Mouse (Mus musculus) kidney, adult 2 months (tissue): ENCODE measurements at regions not wholly inside any gene's neighbourhood (a gene's known extent, or its start where the extent isn't known, plus 50 kb on each side); places are given as distances from the start of the nearest gene placed in this dataset.

Source experiments
- DNase-seq: peaks from one replicate; pipeline ENCODE4 v3.0.0; 2021
- H3K27ac ChIP-seq: fragments of 200-500 bp; 2 replicates; pipeline ENCODE4 v1.5.1; 2012; ENCODE audit warnings: low read depth, low read length, control low read depth, inconsistent platforms; ENCODE audit not compliant: insufficient read depth
- H3K27me3 ChIP-seq: fragments of 200-500 bp; replicated peaks from 2 replicates; pipeline ENCODE4 v1.6.1; 2012; ENCODE audit warnings: mild to moderate bottlenecking, moderate library complexity, low read length, inconsistent platforms; ENCODE audit not compliant: control insufficient read depth, insufficient read depth
- H3K36me3 ChIP-seq: fragments of 200-500 bp; 2 replicates; pipeline ENCODE4 v1.6.1; 2012; ENCODE audit warnings: mild to moderate bottlenecking, moderate library complexity, low read length, inconsistent platforms; ENCODE audit not compliant: control insufficient read depth, insufficient read depth
- H3K4me1 ChIP-seq: fragments of 200-500 bp; 2 replicates; pipeline ENCODE4 v1.6.1; 2011; ENCODE audit warnings: low read length; ENCODE audit not compliant: control insufficient read depth, insufficient read depth
- H3K4me3 ChIP-seq: fragments of 200-500 bp; 2 replicates; pipeline ENCODE4 v1.5.1; 2011; ENCODE audit warnings: mild to moderate bottlenecking, low read depth, low read length, control low read depth; ENCODE audit not compliant: insufficient read depth
- CTCF ChIP-seq: fragments of 200-500 bp; conservative IDR thresholded peaks from 2 replicates; pipeline ENCODE4 v1.5.1; 2011; ENCODE audit warnings: low read depth, mild to moderate bottlenecking, control low read depth, low read length, moderate library complexity, mixed read lengths; ENCODE audit not compliant: insufficient read depth, insufficient read length
- POLR2A ChIP-seq: fragments of 200-500 bp; IDR thresholded peaks from one replicate; pipeline ENCODE4 v1.6.1; 2011; ENCODE audit warnings: low read depth, low read length, control low read depth
- WGBS: fragments of 180-500 bp; shearing (Covaris S2); methylation state at CpG from one replicate; pipeline ENCODE4 v1.1.7; 2018; 5-methylcytosine and 5-hydroxymethylcytosine counted together

DNA sequence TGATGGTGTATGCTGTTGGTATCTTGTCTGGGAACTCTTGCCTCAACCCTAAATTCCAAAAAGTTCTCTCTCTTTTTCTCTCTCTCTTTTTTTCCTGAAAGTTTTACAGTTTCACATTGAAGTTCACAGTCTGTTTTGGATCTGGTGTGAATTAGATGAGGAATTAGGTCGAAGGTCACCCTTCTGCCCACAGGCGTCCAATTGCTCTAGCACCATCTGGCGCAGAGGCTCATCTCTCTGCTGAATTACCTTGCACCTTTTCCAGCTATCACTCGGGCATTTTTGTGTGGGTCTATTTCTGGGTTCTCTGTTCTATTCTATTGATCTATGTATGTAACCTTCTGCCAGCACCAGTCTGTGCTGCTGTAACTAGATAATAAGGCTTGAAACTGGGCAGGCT is 81.8 kb upstream of the Mef2a start:
- DNase-seq, result peak; percentile 20

DNA sequence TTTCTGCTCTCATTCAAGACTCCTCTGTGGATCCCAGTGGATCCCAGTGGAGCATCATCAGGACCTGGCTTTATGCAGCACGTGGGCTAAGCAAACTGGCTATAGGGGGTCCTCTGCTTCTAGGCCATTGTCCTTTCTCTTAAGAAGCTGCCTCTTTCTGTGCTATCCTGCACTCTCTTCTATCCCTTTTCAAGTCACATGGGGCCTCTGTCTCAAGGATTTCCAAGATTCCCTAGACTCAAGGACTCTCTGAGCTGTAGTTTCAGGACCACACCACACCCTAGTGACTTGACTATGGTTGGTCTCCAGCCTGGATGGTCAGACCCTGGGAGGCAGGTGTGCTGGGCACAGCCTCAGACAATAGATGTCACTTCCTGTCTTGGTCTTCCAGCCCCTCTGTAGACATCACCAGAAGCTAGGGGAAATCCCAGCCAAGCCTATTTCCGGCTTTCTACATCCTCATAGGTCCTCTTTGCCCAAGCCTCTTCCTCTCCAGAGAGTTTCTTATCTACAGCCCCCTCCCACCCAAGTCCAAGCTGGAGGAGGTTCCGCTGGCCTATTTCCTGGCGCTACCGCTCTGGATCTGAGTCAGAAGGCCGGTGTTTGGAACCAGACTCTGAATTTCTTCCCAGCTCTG is 78.6 kb upstream of the Mef2a start:
- Histone ChIP-seq H3K4me1 (no peaks in the 10 kb centered on the region), H3K36me3 (no peaks in the 10 kb centered on the region), H3K27ac (peak overlapping the region; percentile 30; the same call in 1 of the 2 replicates), H3K4me3 (no peak overlapping the region), H3K27me3 (no peaks in the 10 kb centered on the region)
- peak; percentile 79 for DNase-seq
- TF ChIP-seq CTCF (no peak), POLR2A (no peak)
- WGBS, result 59% methylated on average over 6 of the region's 6 CpGs

More for the DNA sequence above, 81.8 kb upstream of the Mef2a start:
- 52% methylated on average over 4 of the region's 4 CpGs for WGBS
- Histone ChIP-seq H3K27me3 (no peaks in the 10 kb centered on the region), H3K4me3 (no peak overlapping the region), H3K27ac (no peak overlapping the region), H3K36me3 (no peaks in the 10 kb centered on the region), H3K4me1 (peaks cover under 1% of the 10 kb centered on the region; the same call in 1 of the 2 replicates)
- TF ChIP-seq POLR2A, result no peak
- peak; percentile 41 for TF ChIP-seq CTCF

DNA sequence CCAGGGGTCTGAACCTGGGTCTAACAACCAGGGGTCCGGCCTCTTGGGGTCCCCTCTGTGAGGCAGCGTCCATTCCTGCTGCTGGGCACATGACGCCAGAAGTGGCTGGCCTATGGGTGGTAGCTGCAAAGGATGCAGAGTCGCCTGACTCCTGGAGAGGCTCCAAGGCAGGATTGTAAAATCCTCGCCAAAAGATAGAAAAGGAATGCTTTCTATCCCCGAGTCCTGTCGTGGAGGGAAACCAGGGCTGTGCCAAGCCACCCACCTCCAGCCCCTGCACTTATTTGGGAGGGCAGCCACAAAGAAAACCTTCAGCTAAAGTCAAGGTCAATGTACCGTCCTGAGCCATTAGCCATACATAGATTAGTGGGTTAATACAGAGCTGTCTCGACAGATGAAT is 73.9 kb upstream of the Mef2a start:
- Histone ChIP-seq H3K4me3 (no peak overlapping the region), H3K4me1 (no peaks in the 10 kb centered on the region), H3K27me3 (no peaks in the 10 kb centered on the region), H3K36me3 (no peaks in the 10 kb centered on the region), H3K27ac (no peak overlapping the region)
- no peak for DNase-seq
- TF ChIP-seq CTCF (no peak), POLR2A (no peak)
- 57% methylated on average over 9 of the region's 9 CpGs for WGBS

DNA sequence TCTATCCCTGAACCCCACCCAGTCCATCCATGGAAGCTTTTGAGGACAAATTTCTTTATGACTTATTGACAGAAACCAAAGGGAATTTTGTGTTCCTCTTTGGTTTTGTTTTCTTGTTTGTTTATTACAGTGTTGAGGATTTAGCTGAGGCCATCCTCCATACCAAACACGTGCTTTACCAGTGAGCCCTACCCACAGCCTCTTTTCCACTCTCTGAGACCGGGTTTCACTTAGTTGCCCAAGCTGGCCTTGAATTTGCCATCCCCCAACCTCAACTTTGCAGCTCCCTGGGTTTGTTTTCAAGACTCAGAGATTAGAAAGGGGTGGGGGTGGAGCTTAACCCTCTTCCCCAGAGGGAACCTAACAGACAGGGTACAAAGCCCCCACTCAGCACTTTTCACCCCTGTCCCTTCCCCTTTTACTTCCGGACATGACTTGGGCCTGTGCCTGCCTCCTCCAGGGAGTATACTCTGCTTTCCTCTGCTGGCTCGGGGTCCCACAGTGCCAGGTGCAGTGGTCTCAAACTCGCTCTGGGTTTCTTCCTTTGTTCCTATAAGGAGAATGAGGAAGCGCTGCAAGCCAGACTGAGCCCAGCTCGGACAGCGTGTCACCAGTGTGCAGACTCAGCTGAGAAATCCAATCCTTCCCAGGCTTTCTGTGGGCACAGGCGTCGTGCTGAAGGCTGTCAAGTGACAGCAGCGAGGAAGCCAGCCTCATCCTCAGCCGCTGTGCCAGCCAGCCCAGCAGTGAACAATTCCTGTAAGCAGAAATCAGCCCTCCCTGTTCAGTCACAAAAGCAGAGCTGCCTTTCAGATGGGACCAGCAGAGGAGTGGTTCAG is 72.8 kb upstream of the Mef2a start:
- no peaks in the 10 kb centered on the region for H3K4me1 ChIP-seq
- H3K36me3 ChIP-seq, result no peaks in the 10 kb centered on the region
- 63% methylated on average over 12 of the region's 12 CpGs for WGBS
- peak overlapping the region; percentile 7; the same call in 1 of the 2 replicates for H3K27ac ChIP-seq
- peak; percentile 15 for DNase-seq
- no peak overlapping the region for H3K4me3 ChIP-seq
- TF ChIP-seq CTCF (no peak), POLR2A (no peak)
- no peaks in the 10 kb centered on the region for H3K27me3 ChIP-seq

DNA sequence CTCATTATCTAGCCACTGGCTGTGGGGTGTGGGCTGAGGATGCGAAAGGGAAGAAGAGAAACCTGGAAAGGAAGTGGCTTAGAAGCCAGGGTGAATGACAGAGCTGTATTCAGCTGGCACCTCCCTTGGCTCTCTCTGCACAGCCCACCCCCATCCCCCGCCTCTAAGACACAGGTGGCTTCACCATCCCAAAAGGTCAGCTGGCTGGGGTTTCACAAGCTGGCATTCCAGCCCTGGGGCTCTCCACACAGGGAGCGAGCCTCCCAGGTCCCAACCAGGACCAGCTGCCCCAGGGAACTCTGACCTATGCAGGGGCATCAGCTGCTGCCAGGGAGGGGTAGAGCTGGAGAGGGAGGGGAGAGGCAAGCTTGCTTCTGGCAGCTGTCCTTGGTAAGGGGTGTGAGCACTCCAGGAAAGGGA is 71.9 kb upstream of the Mef2a start:
- peak; percentile 27 for DNase-seq
- Histone ChIP-seq H3K27ac (no peak overlapping the region), H3K27me3 (no peaks in the 10 kb centered on the region), H3K4me3 (no peak overlapping the region), H3K36me3 (no peaks in the 10 kb centered on the region), H3K4me1 (no peaks in the 10 kb centered on the region)
- 49% methylated on average over 3 of the region's 3 CpGs for WGBS
- TF ChIP-seq CTCF, result no peak
- TF ChIP-seq POLR2A, result no peak

DNA sequence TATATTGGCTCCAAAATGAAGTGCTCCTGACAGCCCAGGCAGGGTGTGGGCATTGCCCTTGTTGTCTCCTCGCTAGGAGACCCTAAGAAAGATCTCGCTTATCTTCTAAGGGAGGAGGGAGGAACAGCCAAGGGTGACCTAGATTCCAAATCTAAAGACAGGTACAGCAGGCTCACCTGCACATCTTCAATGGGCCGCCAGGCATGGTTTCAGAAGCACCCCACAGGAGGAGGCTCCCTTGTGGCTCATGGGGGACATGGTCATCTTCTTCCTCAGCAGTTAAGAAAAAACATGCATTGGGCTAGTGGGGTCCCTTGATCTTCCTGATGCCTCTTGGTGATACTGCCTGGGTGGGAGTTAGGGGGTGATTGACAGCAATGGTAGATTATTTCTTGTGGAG is 71.0 kb upstream of the Mef2a start:
- no peaks in the 10 kb centered on the region for H3K36me3 ChIP-seq
- no peaks in the 10 kb centered on the region for H3K27me3 ChIP-seq
- no peak overlapping the region for H3K4me3 ChIP-seq
- no peak for TF ChIP-seq CTCF
- no peak for TF ChIP-seq POLR2A
- H3K27ac ChIP-seq, result no peak overlapping the region
- DNase-seq, result no peak
- 87% methylated on average over 3 of the region's 3 CpGs for WGBS
- H3K4me1 ChIP-seq, result no peaks in the 10 kb centered on the region

DNA sequence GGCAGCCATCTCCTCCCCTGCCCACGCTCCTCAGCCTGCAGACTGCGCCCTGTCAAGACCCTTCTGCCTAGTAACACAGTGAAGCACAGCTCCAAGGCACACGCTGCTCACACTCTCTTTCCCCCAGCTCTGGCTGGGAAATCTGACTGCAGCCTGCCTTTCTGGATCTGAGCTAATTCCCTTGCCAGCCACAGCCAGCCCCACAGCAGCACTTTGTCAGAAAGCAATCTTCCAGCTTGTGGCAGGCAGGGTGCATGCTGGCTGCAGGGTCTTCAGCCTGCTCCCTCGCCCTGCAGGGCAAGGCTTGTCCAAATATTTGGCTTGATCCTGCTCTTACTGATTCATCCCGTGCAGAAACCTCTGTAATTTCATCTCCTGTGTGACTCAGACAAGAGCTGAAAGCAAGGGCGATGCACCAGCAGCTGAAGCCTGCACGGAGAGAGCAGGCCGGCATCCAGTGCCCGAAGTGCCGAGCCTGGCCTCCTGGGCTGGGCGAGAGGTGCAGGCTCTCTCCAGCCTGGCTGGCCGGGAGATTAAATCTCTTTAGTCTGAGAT is 70.4 kb upstream of the Mef2a start:
- TF ChIP-seq CTCF (no peak), POLR2A (no peak)
- no peak for DNase-seq
- WGBS, result 44% methylated on average over 12 of the region's 12 CpGs
- H3K4me1 ChIP-seq, result 0 out of 2 replicates have a peak, but pooled peaks cover 2% of the 10 kb centered on the region
- H3K36me3 ChIP-seq, result no peaks in the 10 kb centered on the region
- no peak overlapping the region for H3K4me3 ChIP-seq
- H3K27ac ChIP-seq, result no peak overlapping the region
- H3K27me3 ChIP-seq, result no peaks in the 10 kb centered on the region
